Mouse (Mus musculus) macrophage (primary cell): ENCODE data around the gene Gpa33. TPM values are rescaled to one million over a fixed set of nuclear protein-coding genes. Genes with fewer than 3 reads are reported as not detected.

ENCODE experiments used
- H3K27ac ChIP-seq: fragments of 350-480 bp; formaldehyde crosslinking; 2 replicates; pipeline ENCODE4 v1.9.0; 2021
- H3K36me3 ChIP-seq: fragments of 350-480 bp; formaldehyde crosslinking; 2 replicates; pipeline ENCODE4 v1.9.0; 2021; ENCODE audit errors: inconsistent target
- H3K4me3 ChIP-seq: fragments of 350-480 bp; formaldehyde crosslinking; 2 replicates; pipeline ENCODE4 v1.9.0; 2021; ENCODE audit errors: inconsistent target
- H3K79me2 ChIP-seq: fragments of 350-480 bp; formaldehyde crosslinking; 2 replicates; pipeline ENCODE4 v1.9.0; 2021; ENCODE audit errors: inconsistent target
- WGBS: methylation state at CpG from one replicate; pipeline ENCODE4 v1.1.7; 2026; ENCODE audit warnings: inconsistent platforms; ENCODE audit not compliant: missing documents; 5-methylcytosine and 5-hydroxymethylcytosine counted together
- polyA plus RNA-seq: library from polyadenylated mRNA; stranded (reverse); fragments of 250-400 nt; gene quantifications from 3 replicates; pipeline ENCODE4 v1.2.4, GENCODE M21; 2018; ENCODE audit warnings: inconsistent platforms

Gpa33 gene
- polyA plus RNA-seq, 1 experiment from 2014 or later = not detected

- H3K79me2 ChIP-seq = no peaks in the 10 kb centered on the region
- H3K27ac ChIP-seq = no peak overlapping the region
- H3K4me3 ChIP-seq = no peak overlapping the region
- H3K36me3 ChIP-seq = no peaks in the 10 kb centered on the region
- WGBS = 80% methylated on average over 4 of the region's 4 CpGs
Observed at GRCm38 (mm10) chr1:166214181-166214580, 84.1 kb downstream of the Gpa33 start.

Other genes with a start within 250 kb of the Gpa33 start
- 3.7 to 6.4 TPM (median 4.9 TPM) in 3 replicates for gene Pou2f1, start 127.6 kb upstream of the Gpa33 start, polyA plus RNA-seq
- gene Dusp27, start 2.3 kb upstream of the Gpa33 start, polyA plus RNA-seq = 0.03 to 0.05 TPM in 2 of 3 replicates, not detected in the other
- gene Mael, start 108.5 kb downstream of the Gpa33 start, polyA plus RNA-seq = not detected in 3 replicates
- not detected in 3 replicates for gene Ildr2, start 123.9 kb downstream of the Gpa33 start, polyA plus RNA-seq
- gene Tada1, start 248.9 kb downstream of the Gpa33 start, polyA plus RNA-seq = 10.3 to 22.0 TPM (median 18.7 TPM) in 3 replicates